Mouse (Mus musculus) monocyte, adult 5-6 weeks (primary cell): Measurements from ENCODE around the gene Nrip1. TPM values are rescaled to one million over a fixed set of nuclear protein-coding genes. Genes with fewer than 3 reads are reported as not detected.

Source experiments
- ATAC-seq: fragments of 153-309, 156-312 bp; replicated peaks from 2 replicates; pipeline ENCODE4 v1.8.0; 2017; ENCODE audit warnings: mild to moderate bottlenecking; ENCODE audit not compliant: low TSS enrichment, insufficient number of reproducible peaks, severe bottlenecking, poor library complexity, low FRiP score
- total RNA-seq: library from RNA; stranded (forward); fragments of 200-1000, 200-491, 200-594 nt; gene quantifications from 3 replicates; pipeline ENCODE4 v1.2.3, GENCODE M21; 2017

Gene Nrip1
- total RNA-seq, 1 experiment from 2014 or later, result 29.3 TPM

- ATAC-seq, result no peak
Measured at GRCm38 (mm10) chr16:76376661-76377060, 3.0 kb upstream of the Nrip1 start.

DNA sequence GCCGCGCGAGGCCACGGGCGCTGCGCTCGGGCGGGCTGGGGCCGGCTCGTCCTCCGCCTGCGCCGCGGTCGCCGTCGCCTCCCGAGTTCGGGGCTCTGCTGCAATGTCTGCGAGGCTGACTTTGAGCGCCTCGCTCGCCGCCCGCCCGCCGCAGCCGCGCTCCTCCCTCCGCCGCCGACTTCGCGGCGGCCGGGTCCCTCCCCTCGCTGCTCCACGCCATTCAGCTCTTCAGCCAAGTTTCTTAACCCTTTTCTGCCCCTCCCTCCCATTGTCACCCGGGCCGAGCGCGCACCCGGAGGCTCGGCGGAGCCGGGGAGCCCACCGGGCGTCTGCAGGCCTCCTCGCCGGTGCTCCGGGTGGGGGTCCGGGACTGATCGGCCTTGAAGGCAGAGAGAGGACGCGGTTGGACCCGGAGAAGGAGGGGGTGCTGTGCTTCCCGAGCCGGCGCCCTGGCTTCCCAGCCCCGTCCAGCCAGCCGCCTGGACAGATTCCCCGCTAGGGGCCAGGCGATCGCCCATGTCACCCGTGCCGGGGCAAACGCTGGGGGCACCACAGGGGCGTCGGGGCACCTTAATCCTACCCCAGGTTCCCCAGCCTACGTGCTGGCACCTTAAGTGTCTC is 576 bp downstream of the Nrip1 start:
- ATAC-seq, result peak; percentile 63

DNA sequence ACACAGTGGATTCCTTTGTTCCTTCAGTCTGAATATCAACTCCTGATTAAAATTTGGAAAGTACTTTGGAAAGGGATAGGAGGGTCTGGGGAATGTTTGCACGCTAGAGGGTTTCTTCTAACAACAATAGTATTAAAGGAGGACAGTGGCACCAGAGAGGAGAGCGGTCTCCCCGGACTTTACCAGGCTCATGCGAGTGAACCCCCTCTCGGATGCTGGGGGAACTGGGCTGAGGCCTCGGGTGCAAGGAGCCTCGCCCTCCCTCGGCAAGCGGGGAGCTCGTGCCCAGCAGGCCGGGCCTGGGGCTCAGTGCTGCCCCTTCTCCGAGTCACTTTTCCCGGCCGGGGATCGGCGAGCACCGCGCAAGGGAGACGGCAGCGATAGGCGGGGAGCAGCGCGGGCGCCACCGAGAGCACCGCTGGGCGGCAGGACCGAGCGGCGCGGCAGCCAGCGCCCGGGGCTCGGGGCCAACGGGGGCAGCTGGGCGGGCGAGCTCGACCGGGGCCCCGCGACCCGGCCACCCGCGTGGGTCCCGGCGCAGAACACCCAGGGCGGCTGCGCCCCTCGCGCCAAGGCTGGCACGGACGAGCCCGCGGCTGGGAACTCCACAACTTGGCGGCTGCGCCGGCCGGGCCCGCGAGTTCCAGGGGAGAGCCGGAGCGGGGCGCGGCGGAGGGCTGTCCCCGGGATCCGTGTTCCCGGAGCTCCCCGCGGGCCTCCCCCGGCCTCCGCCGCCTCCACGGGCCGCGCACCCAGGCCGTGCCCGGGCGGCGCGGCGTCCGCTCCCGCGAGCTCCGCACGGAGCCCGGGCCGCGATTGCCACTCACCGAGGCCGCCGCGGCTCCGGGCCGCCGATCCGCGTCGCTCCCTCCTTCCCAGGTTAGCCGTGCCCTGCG is 1.3 kb downstream of the Nrip1 start:
- peak; percentile 32; the same call in 1 of the 2 replicates for ATAC-seq

- ATAC-seq, result no peak
Measured at GRCm38 (mm10) chr16:76371614-76371917, 2.1 kb downstream of the Nrip1 start.

GRCm38 (mm10) chr16:76370716-76371613 is 2.7 kb downstream of the Nrip1 start:
- no peak for ATAC-seq

- no peak for ATAC-seq
Measured at GRCm38 (mm10) chr16:76370041-76370715, 3.4 kb downstream of the Nrip1 start.

DNA sequence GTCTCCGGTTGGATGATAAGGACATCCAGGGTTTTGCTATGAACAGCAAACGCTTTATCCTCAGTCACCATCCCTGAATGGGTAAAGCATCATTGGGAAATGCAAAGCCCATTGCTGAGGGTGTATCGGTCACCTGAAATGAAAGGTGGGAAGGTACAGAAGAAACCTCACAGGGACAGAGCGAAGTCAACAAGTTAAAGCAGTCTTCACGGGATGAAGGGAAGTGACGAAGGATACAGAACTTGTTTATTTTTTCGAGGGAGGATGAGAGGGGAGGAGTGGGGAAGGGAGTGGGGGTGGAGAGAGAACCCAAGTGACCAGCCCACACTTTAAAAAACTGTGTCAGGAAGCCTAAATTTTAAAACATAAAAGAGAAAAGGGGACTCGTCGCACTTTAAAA is 4.4 kb downstream of the Nrip1 start:
- no peak for ATAC-seq

GRCm38 (mm10) chr16:76367261-76367908 is 6.2 kb downstream of the Nrip1 start:
- no peak for ATAC-seq

DNA sequence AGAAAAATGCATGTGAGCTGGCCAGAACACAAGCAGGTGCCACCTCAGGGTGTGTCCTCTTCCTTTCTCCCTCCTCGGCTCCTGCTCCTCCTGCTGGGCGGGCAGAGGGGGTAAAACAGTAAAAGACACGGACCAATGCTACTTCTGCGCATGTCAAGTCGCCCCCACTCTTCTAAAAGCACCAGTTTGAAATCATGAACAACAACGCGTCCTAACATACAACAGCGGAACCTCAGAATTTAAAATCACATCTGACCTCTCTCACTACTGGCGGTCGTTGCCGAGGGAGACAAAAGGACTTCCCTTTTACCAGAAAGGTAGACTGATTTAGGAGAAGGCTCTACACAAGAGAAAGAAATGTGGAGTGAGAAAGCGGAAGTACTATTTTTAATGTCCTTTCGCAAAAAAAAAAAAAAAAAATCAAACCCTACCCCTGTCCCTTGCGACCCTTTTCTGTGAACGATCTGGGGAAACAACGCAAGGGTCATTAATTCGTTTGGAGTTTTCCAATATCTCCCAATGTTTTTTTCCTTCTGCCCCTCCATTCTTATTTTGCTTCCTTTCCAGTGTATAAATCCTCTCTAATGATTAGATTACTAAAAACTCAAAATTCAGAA is 7.7 kb downstream of the Nrip1 start:
- peak; percentile 42 for ATAC-seq

DNA sequence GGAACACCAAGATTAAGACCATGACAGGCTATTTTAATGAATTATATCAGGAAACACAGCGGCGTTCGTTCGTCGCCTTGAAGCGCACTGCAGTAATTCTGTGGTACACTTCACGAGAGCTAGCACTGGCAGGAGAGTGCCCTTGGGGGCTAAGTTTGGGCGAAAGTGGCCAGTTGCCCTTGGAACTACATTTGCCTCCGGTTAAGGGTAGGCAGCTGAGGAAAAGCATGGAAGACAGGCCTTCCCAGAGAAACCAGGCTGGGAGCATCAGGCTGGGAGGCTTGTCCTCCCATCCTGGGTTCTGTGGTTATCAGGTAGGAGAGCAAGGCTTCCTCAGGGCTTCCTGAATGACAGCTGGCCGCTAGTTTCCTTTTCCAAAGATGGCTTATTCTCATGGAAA is 8.4 kb downstream of the Nrip1 start:
- no peak for ATAC-seq

DNA sequence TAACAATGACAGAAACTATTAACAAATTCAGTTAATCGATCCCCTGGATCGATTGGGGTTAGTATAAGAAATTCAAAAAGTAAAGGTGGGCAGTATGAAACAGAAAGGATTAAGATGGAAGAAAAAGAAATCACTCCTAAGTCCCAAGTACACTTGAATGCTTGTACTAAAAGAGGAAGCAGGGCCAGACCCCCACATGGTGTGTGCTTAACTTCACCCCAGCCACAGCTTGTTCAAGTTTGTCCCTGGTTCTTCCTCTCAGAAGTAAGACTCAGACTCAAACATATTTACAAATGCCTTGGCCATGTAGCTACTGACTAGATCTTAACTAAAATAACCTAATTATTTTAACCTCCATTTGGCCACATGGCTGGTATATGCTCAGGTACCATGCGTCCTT is 10.0 kb downstream of the Nrip1 start:
- ATAC-seq, result no peak

GRCm38 (mm10) chr16:76362982-76363381 is 10.6 kb downstream of the Nrip1 start:
- 0 out of 2 replicates have a peak, but pooled peaks have one; percentile 7 for ATAC-seq

- no peak for ATAC-seq
Measured at GRCm38 (mm10) chr16:76360441-76360840, 13.2 kb downstream of the Nrip1 start.

- ATAC-seq, result no peak
Measured at GRCm38 (mm10) chr16:76358757-76359156, 14.9 kb downstream of the Nrip1 start.

DNA sequence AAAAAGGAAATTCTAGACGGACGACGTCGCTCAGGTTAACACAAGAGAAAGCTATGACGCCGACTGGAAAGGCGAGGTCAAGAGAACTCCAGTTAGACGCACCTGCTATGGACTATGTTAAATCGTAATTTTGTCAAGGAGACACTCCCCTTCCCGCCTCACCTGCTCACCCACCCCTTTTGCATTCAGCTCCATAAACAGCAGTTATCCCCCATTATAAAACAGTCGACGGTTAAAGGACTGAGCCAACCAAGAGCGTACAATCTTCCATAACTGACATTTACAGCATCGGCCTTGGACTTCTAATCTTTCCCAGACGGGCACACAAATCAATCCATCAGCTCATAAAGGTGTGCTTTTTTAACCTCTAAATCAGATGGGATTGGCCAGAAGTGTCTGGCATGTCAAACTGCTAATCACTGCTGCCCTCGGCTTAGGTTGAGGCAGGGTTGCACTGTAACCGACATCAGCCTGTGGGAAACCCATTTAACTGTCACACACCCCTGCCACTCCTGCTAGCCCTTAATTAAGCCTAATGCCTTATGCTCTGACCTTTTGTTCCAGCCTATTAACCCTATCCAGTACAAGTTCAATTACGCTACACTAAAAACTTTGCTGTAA is 15.4 kb downstream of the Nrip1 start:
- ATAC-seq, result no peak

GRCm38 (mm10) chr16:76357155-76357554 is 16.5 kb downstream of the Nrip1 start:
- no peak for ATAC-seq

DNA sequence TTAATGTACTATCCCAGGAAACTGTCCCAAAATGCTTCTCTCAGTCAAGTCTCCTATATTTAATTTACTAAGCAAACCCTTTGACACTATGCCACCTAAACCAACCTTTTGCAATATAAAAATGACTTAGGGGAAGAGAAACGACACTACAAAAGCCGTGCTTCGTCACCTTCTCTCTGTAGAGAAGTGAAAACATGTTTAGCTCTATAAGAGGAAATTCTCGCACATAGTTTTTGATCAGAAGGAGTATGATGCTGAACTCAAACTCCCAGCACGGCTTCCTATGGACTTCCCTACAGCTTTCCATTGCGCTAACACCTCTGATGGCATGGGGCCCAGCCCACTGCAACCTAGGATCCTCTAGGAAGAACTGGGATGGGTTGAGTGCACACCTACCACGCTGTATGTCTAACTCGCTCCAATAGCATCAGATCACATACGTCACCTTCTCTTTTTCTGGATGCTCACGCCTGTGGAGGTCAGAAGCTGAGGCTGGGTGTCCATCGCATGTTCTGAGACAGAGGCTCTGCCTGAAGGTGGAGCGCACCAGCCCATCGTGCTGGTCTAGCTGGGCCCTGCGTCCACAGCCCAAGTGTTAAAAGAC is 17.6 kb downstream of the Nrip1 start:
- peak; percentile 16; the same call in 1 of the 2 replicates for ATAC-seq
